Comparison of ENCODE assay signal across 27 mouse cellular contexts in the genomic region with DNA sequence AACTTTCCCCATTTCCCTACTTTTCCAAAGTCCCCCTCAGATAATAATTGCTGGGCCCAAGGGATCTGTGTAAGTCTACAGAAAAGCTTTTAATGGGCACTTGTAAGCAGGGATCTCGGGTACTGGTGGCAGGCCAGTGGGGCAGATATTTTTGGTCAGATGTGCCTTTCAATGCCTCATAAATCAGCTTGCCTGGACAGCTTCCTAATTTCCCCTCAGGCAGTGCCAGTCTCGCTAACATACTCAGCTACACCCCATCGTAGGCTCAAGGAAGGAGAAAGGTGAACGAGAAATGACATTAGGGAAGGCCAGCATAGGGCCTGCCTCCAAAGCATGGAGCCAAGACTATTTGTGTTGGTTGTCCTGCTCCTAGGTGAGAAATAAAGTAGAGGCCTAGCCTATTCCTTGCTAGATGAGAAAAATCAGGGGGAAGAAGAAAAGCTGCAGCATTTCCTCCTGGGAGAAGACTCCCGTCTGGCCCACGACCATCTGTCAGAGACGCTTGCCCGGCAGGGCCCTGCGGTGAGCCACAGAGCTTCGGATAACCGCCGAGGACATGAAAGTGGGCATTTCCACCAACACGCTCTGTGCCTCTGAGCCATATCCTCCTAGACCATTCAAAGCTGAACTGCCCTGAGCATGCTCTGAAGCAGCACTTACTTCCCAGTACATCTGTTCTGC.
DNase-seq lines count a peak whose midpoint lies in the region; ATAC-seq lines count a peak whose summit lies in the region.
"Had no signal": no experiment of that assay in that cellular context is flagged by ENCODE, and none has a peak within 500 bp of the region (broad histone marks: within the 10 kb centered on the region; RNA-seq: fewer than 3 reads in every experiment).

No protein-coding gene starts in this region.

- DNase-seq in gastrocnemius, adult 18-20 months (ENCODE audit: low spot score): peak; percentile 56
- DNase-seq in gastrocnemius, postnatal 36 days: no peak
- DNase-seq in adipocyte (ENCODE audit: low spot score): peak; percentile 14
- peak; percentile 60 for DNase-seq in cerebellum, adult 8-10 months
- DNase-seq in embryonic facial prominence, embryonic 10.5 days (ENCODE audit: low spot score): no peak
- no peak for DNase-seq in layer of hippocampus, adult 18-20 months (ENCODE audit: low spot score in 2 of 2)
- no peak for DNase-seq in urinary bladder, postnatal 14 days (ENCODE audit: low spot score)
- DNase-seq: adrenal gland, postnatal 25 days; embryo, embryonic 11 days; heart, postnatal 4 days; kidney, adult 8-10 months; kidney, postnatal 36 days; liver, embryonic 13.5 days; lung, embryonic 14.5 days; right cerebral cortex, postnatal 14 days; thymus, adult 18-20 months; thymus, postnatal 4 days had no signal

- H3K36me3 ChIP-seq in embryonic facial prominence, embryonic 10.5 days (replicated peaks): no peaks in the 10 kb centered on the region
- H3K36me3 ChIP-seq: embryonic facial prominence, embryonic 15.5 days; heart, embryonic 15.5 days; limb, embryonic 13.5 days; liver, embryonic 13.5 days; midbrain, embryonic 13.5 days; neural tube, embryonic 13.5 days; stomach, embryonic 15.5 days had no signal

- intact Hi-C loops in gastrocnemius, postnatal 36 days (cut with DNase I): no loop called here

- H3K4me1 ChIP-seq in embryonic facial prominence, embryonic 10.5 days: peaks cover 20% of the 10 kb centered on the region
- H3K4me1 ChIP-seq: embryonic facial prominence, embryonic 15.5 days; stomach, embryonic 15.5 days had no signal

- 84% methylated on average over 13 of the region's 13 CpGs for WGBS in embryonic facial prominence, embryonic 10.5 days

- H3K9me3 ChIP-seq in embryonic facial prominence, embryonic 10.5 days: no peaks in the 10 kb centered on the region
- H3K9me3 ChIP-seq: embryonic facial prominence, embryonic 15.5 days; heart, embryonic 15.5 days; limb, embryonic 13.5 days; liver, embryonic 13.5 days; midbrain, embryonic 13.5 days; neural tube, embryonic 13.5 days; stomach, embryonic 15.5 days had no signal

- H3K4me3 ChIP-seq in embryonic facial prominence, embryonic 10.5 days: no peak overlapping the region
- H3K4me3 ChIP-seq: embryonic facial prominence, embryonic 15.5 days; heart, embryonic 15.5 days; limb, embryonic 13.5 days; liver, embryonic 13.5 days; midbrain, embryonic 13.5 days; neural tube, embryonic 13.5 days; stomach, embryonic 15.5 days had no signal

- peaks cover 10% of the 10 kb centered on the region for H3K27me3 ChIP-seq in embryonic facial prominence, embryonic 10.5 days (replicated peaks; ENCODE audit: low read depth, poor library complexity, severe bottlenecking)
- H3K27me3 ChIP-seq: CH12.LX; embryonic facial prominence, embryonic 15.5 days; limb, embryonic 13.5 days; liver, embryonic 13.5 days; midbrain, embryonic 13.5 days; stomach, embryonic 15.5 days had no signal

- peak; percentile 61 for ATAC-seq in common myeloid progenitor, adult 5-6 weeks (replicated peaks; ENCODE audit: low read depth, poor library complexity, severe bottlenecking)
- ATAC-seq: forebrain, embryonic 16.5 days; midbrain, embryonic 13.5 days had no signal

- no peak overlapping the region for H3K27ac ChIP-seq in embryonic facial prominence, embryonic 10.5 days (replicated peaks)
- H3K27ac ChIP-seq: embryonic facial prominence, embryonic 15.5 days; heart, embryonic 15.5 days; limb, embryonic 13.5 days; liver, embryonic 13.5 days; macrophage; midbrain, embryonic 13.5 days; neural tube, embryonic 13.5 days; stomach, embryonic 15.5 days had no signal

Comparison
In these comparisons a context has a peak if more than half of its experiments do, and no peak if none do; other contexts are left out.
1. DNase-seq: peak in gastrocnemius, adult 18-20 months (single experiment), adipocyte (single experiment) and cerebellum, adult 8-10 months (single experiment); none in gastrocnemius, postnatal 36 days (0 of 2), embryonic facial prominence, embryonic 10.5 days (single experiment), layer of hippocampus, adult 18-20 months (0 of 2) and urinary bladder, postnatal 14 days (single experiment).